Mouse (Mus musculus) lung, postnatal 0 days (tissue): ENCODE measurements around the gene Ccng1. TPM values are rescaled to one million over a fixed set of nuclear protein-coding genes. Genes with fewer than 3 reads are reported as not detected.

Experiments
- polyA plus RNA-seq: library from polyadenylated mRNA; unstranded; fragments of >200 nt; fragmentation: Nextera tagmentation; extraction: Ambion mirVana; gene quantifications from 2 replicates; pipeline ENCODE4 v1.2.1, GENCODE M21; 2015

The Ccng1 gene
- polyA plus RNA-seq, 1 experiment from 2014 or later = 26.2 TPM

Other genes with a start within 250 kb of the Ccng1 start
- 110 and 111 TPM in 2 replicates for gene Mat2b, start 60.1 kb downstream of the Ccng1 start, polyA plus RNA-seq
- gene Hmmr, start 21.9 kb downstream of the Ccng1 start, polyA plus RNA-seq = 1.5 and 2.9 TPM in 2 replicates
- 55.2 and 60.7 TPM in 2 replicates for gene Nudcd2, start 21.6 kb downstream of the Ccng1 start, polyA plus RNA-seq